Mouse (Mus musculus) heart, adult 2 months (tissue): ENCODE data around the gene Rbm4b. TPM values are rescaled to one million over a fixed set of nuclear protein-coding genes. Genes with fewer than 3 reads are reported as not detected.
A peak's percentile ranks its signal among the peaks of the same experiment; 100 is the strongest.

ENCODE experiments used
- DNase-seq, 2 experiments: peaks; one replicate each; pipeline ENCODE4 v3.0.0; 2021
- H3K27ac ChIP-seq: fragments of 200-600 bp; 2 replicates; pipeline ENCODE4 v1.8.1; 2022
- H3K27me3 ChIP-seq: fragments of 200-500 bp; 2 replicates; pipeline ENCODE4 v1.6.1; 2012; ENCODE audit warnings: mild to moderate bottlenecking, low read length, inconsistent platforms, mixed read lengths; ENCODE audit not compliant: control insufficient read depth, insufficient read depth
- H3K36me3 ChIP-seq: fragments of 200-500 bp; 2 replicates; pipeline ENCODE4 v1.6.1; 2012; ENCODE audit warnings: low read length, inconsistent platforms; ENCODE audit not compliant: control insufficient read depth, insufficient read depth
- H3K4me1 ChIP-seq: fragments of 200-500 bp; 2 replicates; pipeline ENCODE4 v1.6.1; 2011; ENCODE audit warnings: low read length; ENCODE audit not compliant: control insufficient read depth, insufficient read depth
- H3K4me3 ChIP-seq: fragments of 200-600 bp; 2 replicates; pipeline ENCODE4 v1.8.1; 2022
- H3K79me2 ChIP-seq: fragments of 200-500 bp; replicated peaks from 2 replicates; pipeline ENCODE4 v1.6.1; 2012; ENCODE audit warnings: mild to moderate bottlenecking, inconsistent platforms, low read length, moderate library complexity, mixed read lengths; ENCODE audit not compliant: control insufficient read depth, insufficient read depth
- H3K9ac ChIP-seq: fragments of 200-500 bp; 2 replicates; pipeline ENCODE4 v1.6.1; 2012; ENCODE audit warnings: low read depth, mild to moderate bottlenecking, control low read depth, inconsistent platforms, low read length, mixed read lengths
- CTCF ChIP-seq: fragments of 200-600 bp; IDR thresholded peaks from 2 replicates; pipeline ENCODE4 v1.8.1; 2022; ENCODE audit warnings: antibody characterized with exemption, mild to moderate bottlenecking, moderate library complexity
- EP300 ChIP-seq: fragments of 200-500 bp; IDR thresholded peaks from 2 replicates; pipeline ENCODE4 v1.6.1; 2011; ENCODE audit warnings: low read depth, low read length, control low read depth; ENCODE audit not compliant: insufficient read depth
- POLR2A ChIP-seq: fragments of 200-500 bp; IDR thresholded peaks from 2 replicates; pipeline ENCODE4 v1.6.1; 2011; ENCODE audit warnings: mild to moderate bottlenecking, low read depth, low read length, control low read depth; ENCODE audit not compliant: insufficient read depth
- WGBS: fragments of 180-500 bp; shearing (Covaris S2); methylation state at CpG from one replicate; pipeline ENCODE4 v1.1.7; 2018; 5-methylcytosine and 5-hydroxymethylcytosine counted together
- intact Hi-C: fragments of 180-260 bp; cut with DNase I; formaldehyde crosslinking; loops from one replicate; pipeline ENCODE4 v1.15.1; 2025
- polyA plus RNA-seq: library from polyadenylated mRNA; depleted of rRNA; stranded (reverse); fragments of >200 nt; gene quantifications from 2 replicates; pipeline ENCODE4 v1.2.3, GENCODE M21; 2012
- total RNA-seq, 2 experiments: library from RNA; stranded (reverse); gene quantifications; 2 replicates each; pipeline ENCODE4 v1.2.3; 2021

The Rbm4b gene
- total and polyA plus RNA-seq, 3 experiments: 5.1 to 6.5 (median 6.3) TPM

DNA sequence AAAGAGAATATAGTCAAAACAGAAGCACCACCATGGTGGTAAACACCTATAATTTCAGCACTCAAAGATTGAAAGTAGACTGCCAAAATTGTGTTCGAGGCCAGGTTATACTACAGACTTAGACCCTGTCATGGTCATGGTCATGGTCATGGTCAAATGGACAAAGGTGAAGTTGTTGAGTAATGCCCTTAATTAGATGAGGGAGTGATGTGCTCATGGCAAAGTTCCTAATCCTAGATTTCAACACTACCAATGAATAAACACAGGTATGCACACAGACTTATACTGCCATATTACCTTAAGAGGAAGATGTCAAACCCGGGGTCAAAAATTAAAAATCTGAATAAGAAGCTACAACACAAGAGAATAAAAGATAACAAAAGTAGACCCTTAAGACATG is 30.0 kb downstream of the Rbm4b start:
- Histone ChIP-seq H3K4me3 (no peak overlapping the region), H3K9ac (no peak overlapping the region), H3K79me2 (peaks cover 16% of the 10 kb centered on the region), H3K27ac (no peak overlapping the region), H3K4me1 (peaks cover 8% of the 10 kb centered on the region), H3K36me3 (peaks cover 70% of the 10 kb centered on the region), H3K27me3 (no peaks in the 10 kb centered on the region)
- intact Hi-C loops: no loop called here
- 91% methylated on average over 2 of the region's 2 CpGs for WGBS
- TF ChIP-seq EP300 (no peak), POLR2A (no peak), CTCF (no peak)
- no peak for DNase-seq

DNA sequence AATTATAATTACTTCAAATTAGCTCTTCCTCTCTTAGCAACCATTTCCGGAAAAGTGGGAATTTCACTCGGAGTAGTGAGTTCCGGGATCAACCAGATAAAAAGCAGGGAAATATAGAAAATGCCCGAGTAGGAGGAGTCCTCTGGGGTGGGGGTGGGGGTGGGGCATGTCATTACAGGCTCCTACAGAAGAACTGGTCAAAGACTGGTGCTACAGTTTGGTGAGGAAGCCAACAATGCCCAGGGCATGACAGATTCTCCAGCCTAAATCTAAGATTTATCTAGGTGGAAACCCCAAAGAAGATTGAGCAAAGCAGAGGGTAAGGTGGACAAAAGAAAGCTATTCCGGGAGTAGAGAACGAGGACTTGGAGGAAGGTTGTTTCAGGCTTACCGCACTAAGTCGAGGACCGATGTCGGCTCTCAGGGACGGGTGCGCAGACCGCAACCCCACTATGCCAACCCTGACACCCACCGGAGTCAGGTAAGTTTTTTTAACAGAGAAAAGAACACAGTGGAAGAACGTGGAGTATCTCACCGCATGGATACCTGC is 37.1 kb downstream of the Rbm4b start:
- peak overlapping the region; percentile 84 for H3K27ac ChIP-seq
- intact Hi-C loops: loop anchor here (5.0 kb wide), 1 partner anchor 36 kb away; the partner anchor contains the start of gene Rbm4b
- H3K4me3 ChIP-seq: peak overlapping the region; percentile 97
- H3K27me3 ChIP-seq: no peaks in the 10 kb centered on the region
- peak overlapping the region; percentile 60 for H3K9ac ChIP-seq
- H3K79me2 ChIP-seq: peaks cover 8% of the 10 kb centered on the region
- no peak for DNase-seq
- peaks cover 4% of the 10 kb centered on the region for H3K4me1 ChIP-seq
- TF ChIP-seq EP300 (no peak), CTCF (no peak), POLR2A (no peak; the same call in 1 of the 2 replicates)
- H3K36me3 ChIP-seq: peaks cover 31% of the 10 kb centered on the region
- under 1% methylated on average over 16 of the region's 16 CpGs for WGBS

DNA sequence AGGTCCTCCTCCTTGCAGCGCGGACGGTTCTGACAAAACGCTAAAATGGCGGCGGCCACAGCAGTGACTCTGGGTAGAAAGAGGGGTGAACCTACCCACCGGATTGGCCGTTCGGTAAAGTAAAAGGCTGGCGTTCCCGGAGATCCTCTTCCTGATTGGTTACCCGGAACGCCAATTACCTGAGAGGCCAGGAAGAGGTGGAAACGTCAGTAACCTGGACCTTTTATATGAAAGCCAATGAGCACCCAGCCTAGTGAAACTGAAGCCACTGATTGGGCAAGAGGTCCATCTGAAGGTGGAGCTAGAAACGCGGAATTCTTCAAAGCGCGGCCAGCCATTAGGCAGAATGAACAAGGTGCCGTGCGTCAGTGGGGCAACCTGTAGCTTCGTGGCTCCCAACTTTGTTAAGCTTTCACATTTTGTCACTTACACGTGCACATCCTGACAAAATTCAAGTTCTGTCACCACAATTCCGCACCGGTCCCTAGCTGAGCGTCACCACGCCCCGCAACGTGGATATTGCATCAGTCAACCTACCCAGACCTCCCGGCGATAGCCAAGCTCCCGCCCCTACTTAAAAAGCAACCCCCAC is 37.6 kb downstream of the Rbm4b start, which contains the start of gene Rbm4:
Gene Rbm4, minus strand, starts transcription at position 71 of the 592 bp plus-strand sequence.
- under 1% methylated on average over 31 of the region's 31 CpGs for WGBS
- Histone ChIP-seq H3K36me3 (peaks cover 27% of the 10 kb centered on the region), H3K9ac (peak within 1 kb of the TSS; percentile 60), H3K79me2 (peaks cover 8% of the 10 kb centered on the region), H3K27me3 (no peaks in the 10 kb centered on the region), H3K4me3 (peak within 1 kb of the TSS; percentile 97), H3K4me1 (peaks cover 4% of the 10 kb centered on the region), H3K27ac (peak within 1 kb of the TSS; percentile 84)
- DNase-seq: peak; percentile 93 to 98
- TF ChIP-seq CTCF (no peak), POLR2A (peak; percentile 86; the same call in 1 of the 2 replicates)
- intact Hi-C loops: loop anchor here (2.0 to 5.0 kb wide), 2 partner anchors 15 to 37 kb away; partner anchors contain the start of gene Rbm4b

DNA sequence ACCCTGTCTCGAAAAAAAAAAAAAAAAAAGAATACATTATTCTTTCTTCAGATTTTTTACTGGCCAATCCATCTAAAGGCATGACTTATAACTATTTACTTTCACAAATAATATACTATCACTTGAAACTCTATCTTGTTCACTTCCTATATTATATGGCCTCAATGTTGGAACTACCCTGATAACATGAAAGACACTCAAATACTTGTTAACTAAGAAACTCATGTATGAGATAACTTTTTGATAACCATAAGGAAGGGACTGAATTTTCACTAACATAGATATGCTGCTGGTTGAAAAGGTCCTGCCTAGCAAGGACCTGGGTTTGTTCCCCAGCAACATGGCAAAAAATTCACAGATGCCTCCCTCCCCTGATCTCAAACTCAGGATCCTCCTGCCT is 39.6 kb downstream of the Rbm4b start:
- Histone ChIP-seq H3K36me3 (peaks cover 12% of the 10 kb centered on the region), H3K4me3 (no peak overlapping the region), H3K27me3 (no peaks in the 10 kb centered on the region), H3K79me2 (peaks cover 5% of the 10 kb centered on the region), H3K9ac (no peak overlapping the region), H3K4me1 (peaks cover 1% of the 10 kb centered on the region), H3K27ac (no peak overlapping the region)
- intact Hi-C loops: loop anchor here (2.0 kb wide), 1 partner anchor 13 kb away; no protein-coding TSS in a partner anchor
- no peak for DNase-seq
- TF ChIP-seq EP300: no peak
- TF ChIP-seq POLR2A: no peak
- no peak for TF ChIP-seq CTCF
- WGBS: 84% methylated on average over 1 of the region's 1 CpGs

DNA sequence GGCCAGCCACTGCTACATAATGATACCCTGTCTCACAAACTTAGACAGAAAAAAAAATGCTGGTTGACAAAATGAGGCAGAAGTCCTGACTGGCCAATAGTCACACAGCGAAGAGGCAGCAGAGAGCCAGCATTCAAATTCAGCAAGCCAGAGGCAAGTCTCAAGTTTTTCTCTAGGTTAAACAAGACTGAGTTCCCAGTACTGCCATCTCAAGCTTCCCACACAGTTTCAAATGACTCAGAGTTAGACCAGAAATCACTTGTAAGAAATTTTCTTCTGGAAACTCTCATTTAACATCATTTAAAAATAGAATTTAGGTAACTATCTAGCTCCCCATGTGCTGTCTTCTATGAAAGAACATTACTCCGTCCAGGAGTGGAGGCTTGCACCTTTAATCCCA is 41.5 kb downstream of the Rbm4b start:
- H3K27ac ChIP-seq: no peak overlapping the region
- H3K36me3 ChIP-seq: no peaks in the 10 kb centered on the region; the same call in 1 of the 2 replicates
- WGBS: 97% methylated on average over 2 of the region's 2 CpGs
- no peak overlapping the region for H3K4me3 ChIP-seq
- no peak for DNase-seq
- no peaks in the 10 kb centered on the region; the same call in 1 of the 2 replicates for H3K4me1 ChIP-seq
- intact Hi-C loops: no loop called here
- no peak overlapping the region for H3K9ac ChIP-seq
- no peaks in the 10 kb centered on the region for H3K27me3 ChIP-seq
- peaks cover 15% of the 10 kb centered on the region for H3K79me2 ChIP-seq
- TF ChIP-seq EP300: no peak
- TF ChIP-seq POLR2A: no peak
- TF ChIP-seq CTCF: no peak

DNA sequence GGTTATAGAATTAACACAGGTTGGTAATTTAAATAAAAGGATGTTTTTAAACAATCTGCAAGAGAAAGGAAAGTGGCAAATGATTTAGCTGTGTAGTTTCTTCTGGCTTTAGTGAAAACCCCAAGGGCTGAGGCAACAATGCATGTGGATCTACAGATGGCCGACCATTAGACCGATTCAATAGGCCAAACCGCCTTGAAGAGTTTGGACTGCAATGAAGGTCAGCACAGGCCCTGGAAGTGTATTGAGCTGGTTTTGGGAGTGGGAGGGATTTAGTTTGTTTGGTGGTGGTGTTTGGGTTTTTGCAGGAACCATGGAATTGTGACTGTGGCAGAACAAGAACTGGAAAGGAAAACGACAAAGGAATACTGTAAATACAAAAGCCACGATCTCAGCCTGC is 42.8 kb downstream of the Rbm4b start:
- Histone ChIP-seq H3K9ac (no peak overlapping the region), H3K36me3 (peaks cover 1% of the 10 kb centered on the region), H3K79me2 (peaks cover 24% of the 10 kb centered on the region), H3K27ac (no peak overlapping the region), H3K4me1 (peaks cover 3% of the 10 kb centered on the region), H3K4me3 (no peak overlapping the region), H3K27me3 (no peaks in the 10 kb centered on the region)
- intact Hi-C loops: no loop called here
- DNase-seq: no peak
- WGBS: 92% methylated on average over 5 of the region's 5 CpGs
- TF ChIP-seq CTCF: no peak
- TF ChIP-seq POLR2A: no peak
